Mouse (Mus musculus): Measurements from ENCODE around the gene Gpn3. TPM values are rescaled to one million over a fixed set of nuclear protein-coding genes. Genes with fewer than 3 reads are reported as not detected.

Gene Gpn3
- polyA plus RNA-seq, 1 experiment from 2014 or later: 67.7 TPM

GRCm38 (mm10) chr5:122392227-122393004 is 20.7 kb downstream of the Gpn3 start:
- Histone ChIP-seq H3K9me3 (no peaks in the 10 kb centered on the region), H3K4me3 (peak overlapping the region; percentile 89), H3K27me3 (ENCODE audit: insufficient read depth, poor library complexity, severe bottlenecking) (no peaks in the 10 kb centered on the region), H3K36me3 (peaks cover 23% of the 10 kb centered on the region), H3K27ac (peak overlapping the region; percentile 88), H3K4me1 (replicated peaks) (peaks cover 12% of the 10 kb centered on the region)
- WGBS: 18% methylated on average over 19 of the region's 19 CpGs
- DNase-seq (ENCODE audit: low spot score): no peak

DNA sequence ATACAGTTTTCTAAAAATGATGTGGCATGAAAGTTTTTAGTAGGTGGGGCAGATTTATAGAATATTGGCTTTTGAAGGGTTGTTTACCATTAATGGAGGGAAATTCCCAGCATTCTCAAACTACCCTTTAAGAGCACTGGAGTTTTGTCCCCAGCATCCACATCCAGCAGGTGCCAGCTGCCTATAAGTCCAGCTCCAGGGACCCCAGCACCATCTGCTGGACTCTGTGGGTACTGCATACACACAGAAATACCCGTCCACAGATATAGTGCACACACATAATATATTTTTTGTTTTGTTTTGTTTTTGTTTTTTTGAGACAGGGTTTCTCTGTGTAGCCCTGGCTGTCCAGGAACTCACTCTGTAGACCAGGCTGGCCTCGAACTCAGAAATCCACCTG is 22.2 kb downstream of the Gpn3 start:
- H3K4me1 ChIP-seq (replicated peaks): peaks cover 12% of the 10 kb centered on the region
- DNase-seq (ENCODE audit: low spot score): peak; percentile 76
- H3K9me3 ChIP-seq: no peaks in the 10 kb centered on the region
- no peak overlapping the region for H3K4me3 ChIP-seq
- no peak overlapping the region for H3K27ac ChIP-seq
- 47% methylated on average over 2 of the region's 2 CpGs for WGBS
- H3K36me3 ChIP-seq: peaks cover 37% of the 10 kb centered on the region
- H3K27me3 ChIP-seq (ENCODE audit: insufficient read depth, poor library complexity, severe bottlenecking): no peaks in the 10 kb centered on the region

DNA sequence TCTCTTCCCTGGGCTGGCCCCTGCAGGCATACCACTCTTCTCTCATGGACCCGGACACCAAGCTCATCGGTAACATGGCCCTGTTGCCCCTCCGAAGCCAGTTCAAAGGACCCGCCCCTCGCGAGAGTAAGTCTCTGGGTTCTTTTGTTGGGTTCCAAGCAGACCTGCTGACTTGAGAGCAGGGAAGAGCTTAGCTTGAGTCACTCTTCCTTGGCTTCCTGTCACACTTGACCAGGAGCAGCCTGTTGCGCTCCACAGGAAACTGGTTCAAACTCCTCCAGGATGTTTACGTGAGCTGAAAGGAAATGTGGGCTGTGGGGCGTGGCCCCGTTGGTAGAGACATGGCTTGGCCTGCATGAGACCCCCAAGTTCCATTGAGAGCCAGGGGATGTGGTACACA is 25.1 kb downstream of the Gpn3 start:
- peaks cover 12% of the 10 kb centered on the region for H3K4me1 ChIP-seq (replicated peaks)
- 92% methylated on average over 10 of the region's 10 CpGs for WGBS
- H3K27me3 ChIP-seq (ENCODE audit: insufficient read depth, poor library complexity, severe bottlenecking): no peaks in the 10 kb centered on the region
- DNase-seq (ENCODE audit: low spot score): no peak
- no peaks in the 10 kb centered on the region for H3K9me3 ChIP-seq
- no peak overlapping the region for H3K27ac ChIP-seq
- peaks cover 66% of the 10 kb centered on the region for H3K36me3 ChIP-seq
- no peak overlapping the region for H3K4me3 ChIP-seq

DNA sequence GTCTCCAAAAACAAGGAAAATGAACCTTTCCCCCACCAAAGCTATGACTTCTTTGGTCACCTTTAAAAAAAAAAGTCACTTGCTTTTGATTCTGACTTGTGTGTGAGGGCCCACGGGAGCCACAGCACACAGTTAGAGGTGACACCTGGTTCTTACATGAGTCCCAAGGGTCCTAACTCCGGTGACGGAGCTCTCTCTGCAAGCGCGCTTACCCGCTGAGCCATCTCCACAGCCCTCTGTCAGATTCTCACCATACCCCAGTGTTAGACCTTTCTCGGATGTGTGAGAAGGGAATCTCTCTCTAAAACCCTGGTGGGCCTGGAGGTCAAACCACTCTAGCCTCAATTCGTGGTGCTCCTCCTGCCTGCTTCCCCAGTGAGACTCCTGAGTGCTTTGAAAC is 25.8 kb downstream of the Gpn3 start:
- no peak for DNase-seq (ENCODE audit: low spot score)
- 91% methylated on average over 8 of the region's 8 CpGs for WGBS
- H3K9me3 ChIP-seq: no peaks in the 10 kb centered on the region
- peaks cover 73% of the 10 kb centered on the region for H3K36me3 ChIP-seq
- H3K4me1 ChIP-seq (replicated peaks): peaks cover 9% of the 10 kb centered on the region
- no peak overlapping the region for H3K4me3 ChIP-seq
- no peaks in the 10 kb centered on the region for H3K27me3 ChIP-seq (ENCODE audit: insufficient read depth, poor library complexity, severe bottlenecking)
- no peak overlapping the region for H3K27ac ChIP-seq

- no peaks in the 10 kb centered on the region for H3K4me1 ChIP-seq (replicated peaks)
- no peak overlapping the region for H3K4me3 ChIP-seq
- WGBS: 96% methylated on average over 8 of the region's 8 CpGs
- H3K9me3 ChIP-seq: no peaks in the 10 kb centered on the region
- peaks cover 90% of the 10 kb centered on the region for H3K36me3 ChIP-seq
- DNase-seq (ENCODE audit: low spot score): no peak
- H3K27me3 ChIP-seq (ENCODE audit: insufficient read depth, poor library complexity, severe bottlenecking): no peaks in the 10 kb centered on the region
- no peak overlapping the region for H3K27ac ChIP-seq
These were observed 28.2 kb downstream of the Gpn3 start for GRCm38 (mm10) chr5:122399871-122400270.

GRCm38 (mm10) chr5:122400628-122401302 is 29.1 kb downstream of the Gpn3 start:
- Histone ChIP-seq H3K4me3 (no peak overlapping the region), H3K9me3 (no peaks in the 10 kb centered on the region), H3K27me3 (ENCODE audit: insufficient read depth, poor library complexity, severe bottlenecking) (no peaks in the 10 kb centered on the region), H3K4me1 (replicated peaks) (no peaks in the 10 kb centered on the region), H3K36me3 (peaks cover 94% of the 10 kb centered on the region), H3K27ac (no peak overlapping the region)
- 90% methylated on average over 18 of the region's 18 CpGs for WGBS
- no peak for DNase-seq (ENCODE audit: low spot score)

DNA sequence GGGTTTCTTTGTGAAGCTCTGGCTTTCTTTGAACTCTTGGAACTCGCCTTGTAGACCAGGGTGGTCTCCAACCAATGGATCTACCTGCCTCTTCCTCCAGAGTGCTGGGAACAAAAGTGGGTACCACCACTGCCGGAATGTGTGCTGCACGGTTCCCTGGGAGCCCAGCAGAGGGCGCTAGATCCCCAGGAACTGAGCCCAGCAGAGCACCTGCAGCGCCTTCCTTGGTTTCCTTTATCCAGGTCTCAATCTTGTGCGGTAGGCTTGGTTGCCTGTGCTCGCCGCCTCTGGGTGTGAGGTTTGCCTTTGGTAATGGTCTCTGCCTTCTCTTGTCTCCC is 29.6 kb downstream of the Gpn3 start:
- H3K27me3 ChIP-seq (ENCODE audit: insufficient read depth, poor library complexity, severe bottlenecking): no peaks in the 10 kb centered on the region
- H3K36me3 ChIP-seq: peaks cover 97% of the 10 kb centered on the region

GRCm38 (mm10) chr5:122402160-122402559 is 30.5 kb downstream of the Gpn3 start:
- 0 out of 2 replicates have a peak, but pooled peaks cover 11% of the 10 kb centered on the region for H3K9me3 ChIP-seq
- WGBS: 92% methylated on average over 13 of the region's 13 CpGs
- DNase-seq (ENCODE audit: low spot score): no peak
- H3K27ac ChIP-seq: no peak overlapping the region
- H3K36me3 ChIP-seq: peaks cover 98% of the 10 kb centered on the region
- no peaks in the 10 kb centered on the region for H3K27me3 ChIP-seq (ENCODE audit: insufficient read depth, poor library complexity, severe bottlenecking)
- H3K4me3 ChIP-seq: no peak overlapping the region
- H3K4me1 ChIP-seq (replicated peaks): no peaks in the 10 kb centered on the region

More for the DNA sequence above, 29.6 kb downstream of the Gpn3 start:
- WGBS: 27% methylated on average over 8 of the region's 8 CpGs
- DNase-seq (ENCODE audit: low spot score): peak; percentile 57
- Histone ChIP-seq H3K27ac (no peak overlapping the region), H3K9me3 (0 out of 2 replicates have a peak, but pooled peaks cover 2% of the 10 kb centered on the region), H3K4me1 (replicated peaks) (no peaks in the 10 kb centered on the region), H3K4me3 (no peak overlapping the region)

DNA sequence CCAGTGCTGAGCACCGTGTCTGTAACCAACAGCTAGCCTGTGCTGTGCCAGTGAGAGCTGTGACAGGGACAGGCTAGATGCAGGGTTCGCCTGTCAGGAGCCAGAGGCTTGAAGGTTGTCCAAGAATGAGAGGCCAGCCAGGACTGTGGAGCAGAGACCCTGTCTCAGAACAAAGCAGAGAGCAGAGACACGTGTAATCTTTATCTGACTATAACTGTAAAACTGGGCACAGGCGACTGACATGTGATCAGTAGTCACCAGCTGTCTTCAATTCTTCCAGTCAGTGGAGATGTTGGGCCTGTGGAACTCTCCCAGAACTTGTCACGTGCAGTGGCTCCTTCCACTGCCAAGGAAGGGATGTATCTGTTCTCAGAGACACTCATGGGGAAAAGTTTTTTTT is 31.1 kb downstream of the Gpn3 start:
- 88% methylated on average over 5 of the region's 5 CpGs for WGBS
- DNase-seq (ENCODE audit: low spot score): no peak
- H3K4me1 ChIP-seq (replicated peaks): no peaks in the 10 kb centered on the region
- no peak overlapping the region for H3K27ac ChIP-seq
- H3K9me3 ChIP-seq: 0 out of 2 replicates have a peak, but pooled peaks cover 11% of the 10 kb centered on the region
- no peak overlapping the region for H3K4me3 ChIP-seq
- H3K36me3 ChIP-seq: peaks cover 98% of the 10 kb centered on the region
- no peaks in the 10 kb centered on the region for H3K27me3 ChIP-seq (ENCODE audit: insufficient read depth, poor library complexity, severe bottlenecking)

GRCm38 (mm10) chr5:122403362-122403761 is 31.7 kb downstream of the Gpn3 start:
- peaks cover 94% of the 10 kb centered on the region for H3K36me3 ChIP-seq
- H3K4me3 ChIP-seq: no peak overlapping the region
- no peaks in the 10 kb centered on the region for H3K4me1 ChIP-seq (replicated peaks)
- H3K9me3 ChIP-seq: 0 out of 2 replicates have a peak, but pooled peaks cover 11% of the 10 kb centered on the region
- H3K27me3 ChIP-seq (ENCODE audit: insufficient read depth, poor library complexity, severe bottlenecking): no peaks in the 10 kb centered on the region
- H3K27ac ChIP-seq: no peak overlapping the region
- no peak for DNase-seq (ENCODE audit: low spot score)
- WGBS: 92% methylated on average over 12 of the region's 12 CpGs

GRCm38 (mm10) chr5:122405537-122405936 is 33.9 kb downstream of the Gpn3 start:
- 97% methylated on average over 10 of the region's 10 CpGs for WGBS
- H3K27ac ChIP-seq: no peak overlapping the region
- H3K4me1 ChIP-seq (replicated peaks): no peaks in the 10 kb centered on the region
- 0 out of 2 replicates have a peak, but pooled peaks cover 13% of the 10 kb centered on the region for H3K9me3 ChIP-seq
- H3K4me3 ChIP-seq: no peak overlapping the region
- DNase-seq (ENCODE audit: low spot score): no peak
- H3K36me3 ChIP-seq: peaks cover 86% of the 10 kb centered on the region
- no peaks in the 10 kb centered on the region for H3K27me3 ChIP-seq (ENCODE audit: insufficient read depth, poor library complexity, severe bottlenecking)

GRCm38 (mm10) chr5:122409692-122410645 is 38.3 kb downstream of the Gpn3 start:
- H3K27me3 ChIP-seq (ENCODE audit: insufficient read depth, poor library complexity, severe bottlenecking): no peaks in the 10 kb centered on the region
- no peak overlapping the region for H3K4me3 ChIP-seq
- H3K36me3 ChIP-seq: peaks cover 44% of the 10 kb centered on the region
- no peak for DNase-seq (ENCODE audit: low spot score)
- H3K4me1 ChIP-seq (replicated peaks): no peaks in the 10 kb centered on the region
- H3K27ac ChIP-seq: no peak overlapping the region
- 87% methylated on average over 19 of the region's 19 CpGs for WGBS
- H3K9me3 ChIP-seq: 0 out of 2 replicates have a peak, but pooled peaks cover 13% of the 10 kb centered on the region
